Mouse (Mus musculus): ENCODE data around the gene Slc50a1.

Slc50a1 gene

GRCm38 (mm10) chr3:89231345-89231744 is 39.0 kb downstream of the Slc50a1 start:
- no peak for DNase-seq (ENCODE audit: low spot score in 2 of 2)

- DNase-seq (ENCODE audit: low spot score in 2 of 2), result no peak
These were observed 39.8 kb downstream of the Slc50a1 start for GRCm38 (mm10) chr3:89230561-89230960.

GRCm38 (mm10) chr3:89229276-89229675 is 41.1 kb downstream of the Slc50a1 start:
- no peak for DNase-seq (ENCODE audit: low spot score in 2 of 2)

GRCm38 (mm10) chr3:89228836-89229235 is 41.5 kb downstream of the Slc50a1 start, which contains the start of gene Muc1:
TSS of gene Muc1 (plus strand) at chr3:89229057.
- DNase-seq (ENCODE audit: low spot score in 2 of 2), result no peak

GRCm38 (mm10) chr3:89228180-89228549 is 42.2 kb downstream of the Slc50a1 start:
- peak; percentile 84 to 90 for DNase-seq (ENCODE audit: low spot score in 2 of 2)

- DNase-seq (ENCODE audit: low spot score in 2 of 2), result peak; percentile 96 to 97
These were observed 42.8 kb downstream of the Slc50a1 start for GRCm38 (mm10) chr3:89227307-89228179.

- DNase-seq (ENCODE audit: low spot score in 2 of 2), result no peak
These were observed 43.5 kb downstream of the Slc50a1 start, which contains the start of gene Mtx1 for GRCm38 (mm10) chr3:89226900-89227299. TSS of gene Mtx1 (minus strand) at chr3:89227088.

- DNase-seq (ENCODE audit: low spot score in 2 of 2), result no peak
These were observed 44.0 kb downstream of the Slc50a1 start for GRCm38 (mm10) chr3:89226361-89226760.

GRCm38 (mm10) chr3:89225918-89226317 is 44.5 kb downstream of the Slc50a1 start:
- DNase-seq (ENCODE audit: low spot score in 2 of 2), result peak; percentile 76 to 85

GRCm38 (mm10) chr3:89225321-89225815 is 45.0 kb downstream of the Slc50a1 start:
- no peak for DNase-seq (ENCODE audit: low spot score in 2 of 2)

GRCm38 (mm10) chr3:89224796-89225195 is 45.6 kb downstream of the Slc50a1 start:
- no peak for DNase-seq (ENCODE audit: low spot score in 2 of 2)

- DNase-seq (ENCODE audit: low spot score in 2 of 2), result no peak
These were observed 49.2 kb downstream of the Slc50a1 start for GRCm38 (mm10) chr3:89221167-89221566.

- DNase-seq (ENCODE audit: low spot score in 2 of 2), result no peak
These were observed 50.8 kb downstream of the Slc50a1 start for GRCm38 (mm10) chr3:89219546-89219945.

- no peak for DNase-seq (ENCODE audit: low spot score in 2 of 2)
These were observed 52.1 kb downstream of the Slc50a1 start for GRCm38 (mm10) chr3:89218271-89218670.

Measured in right cerebral cortex, postnatal 10 days (tissue).